Mouse (Mus musculus) bone marrow macrophage, adult 2 months (primary cell): ENCODE results near the gene Pex11b. TPM values are rescaled to one million over a fixed set of nuclear protein-coding genes. Genes with fewer than 3 reads are reported as not detected.

Experiments used
- H3K27ac ChIP-seq: 2 replicates; pipeline ENCODE4 v1.5.1; 2012; ENCODE audit warnings: low read depth, low read length; ENCODE audit not compliant: insufficient read depth
- H3K4me1 ChIP-seq: 2 replicates; pipeline ENCODE4 v1.6.1; 2012; ENCODE audit warnings: low read length; ENCODE audit not compliant: control insufficient read depth, insufficient read depth
- H3K4me3 ChIP-seq: 2 replicates; pipeline ENCODE4 v1.5.1; 2012; ENCODE audit warnings: mild to moderate bottlenecking, low read length, moderate library complexity; ENCODE audit not compliant: insufficient read depth
- CTCF ChIP-seq: IDR thresholded peaks from 2 replicates; pipeline ENCODE4 v1.5.1; 2012; ENCODE audit warnings: low read depth, mild to moderate bottlenecking, low read length, moderate library complexity
- POLR2A ChIP-seq: IDR thresholded peaks from 2 replicates; pipeline ENCODE4 v1.6.1; 2012; ENCODE audit warnings: mild to moderate bottlenecking, low read depth, low read length, borderline replicate concordance
- polyA plus RNA-seq: library from polyadenylated mRNA; stranded (reverse); fragments of >200 nt; gene quantifications from 2 replicates; pipeline ENCODE4 v1.2.4, GENCODE M21; 2012; ENCODE audit not compliant: missing spikeins, insufficient read depth, insufficient read length

Pex11b gene
- 25.7 and 32.6 TPM in 2 replicates for polyA plus RNA-seq

DNA sequence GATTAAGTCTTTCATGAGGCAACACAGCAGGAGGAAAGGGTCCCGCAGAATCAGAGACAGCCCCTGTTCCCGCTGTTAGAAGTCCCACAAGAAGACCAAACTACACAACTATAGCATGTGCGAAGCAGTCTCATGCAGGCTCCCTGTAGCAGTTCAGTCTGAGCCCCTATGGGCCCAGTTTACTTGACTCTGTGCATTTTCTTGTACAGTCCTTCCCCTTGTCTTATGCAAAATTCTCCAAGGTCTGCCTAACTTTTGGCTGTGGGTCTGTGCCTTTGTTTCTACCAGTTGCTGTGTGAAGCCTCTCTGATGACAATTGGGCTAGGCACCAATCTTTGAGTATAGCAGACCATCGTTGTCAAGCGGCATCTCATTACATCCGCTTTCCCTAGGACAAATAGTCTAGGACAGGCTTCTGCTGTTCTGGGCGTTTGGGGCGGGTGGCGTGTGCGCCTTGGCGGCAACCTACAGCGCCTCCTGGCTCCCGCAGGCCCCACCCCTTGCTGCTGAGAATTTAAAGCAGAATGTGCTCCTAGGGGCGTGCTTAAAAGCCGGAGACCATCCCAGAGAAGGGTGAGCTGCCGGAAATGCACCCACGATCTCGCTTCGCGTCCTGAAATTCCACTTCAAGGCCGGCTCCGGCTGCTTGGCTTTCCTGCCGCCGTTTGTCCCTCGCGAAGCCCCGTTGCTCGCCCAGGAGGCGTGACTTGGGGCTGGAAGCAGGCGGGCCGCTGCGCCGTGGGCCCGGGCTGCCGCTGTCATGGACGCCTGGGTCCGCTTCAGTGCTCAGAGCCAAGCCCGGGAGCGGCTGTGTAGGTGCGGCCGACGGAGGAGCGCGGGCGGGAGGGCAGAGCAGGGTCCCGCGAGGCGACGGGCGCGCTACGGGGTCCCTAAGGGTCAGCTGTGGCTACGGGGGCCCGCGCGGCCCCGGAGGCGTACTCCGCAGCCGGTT is at the start of gene Pex11b, which contains the start of gene Gm42957:
Pex11b (plus strand) TSS at position 449 of the 952 bp plus-strand sequence.
Gm42957 (plus strand) TSS at position 547 of the 952 bp plus-strand sequence.
- TF ChIP-seq POLR2A: no peak
- peaks cover 11% of the 10 kb centered on the region for H3K4me1 ChIP-seq
- peak within 1 kb of the TSS; percentile 79 for H3K27ac ChIP-seq
- H3K4me3 ChIP-seq: peak within 1 kb of the TSS; percentile 87

DNA sequence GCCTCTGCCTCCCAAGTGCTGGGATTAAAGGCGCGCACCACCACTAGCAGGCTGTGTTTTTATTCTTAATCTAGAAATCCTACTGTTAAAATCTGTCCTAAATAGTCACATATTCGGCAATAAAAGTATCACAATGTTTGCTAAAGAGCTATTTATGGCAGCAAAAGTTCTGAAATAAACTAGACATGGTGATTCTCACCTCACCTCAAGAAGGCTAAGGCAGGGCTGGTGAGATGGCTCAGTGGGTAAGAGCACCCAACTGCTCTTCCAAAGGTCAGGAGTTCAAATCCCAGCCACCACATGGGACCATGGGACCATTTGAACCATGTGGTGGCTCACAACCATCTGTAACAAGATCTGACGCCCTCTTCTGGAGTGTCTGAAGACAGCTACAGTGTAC is 44.5 kb upstream of the Pex11b start:
- no peak overlapping the region for H3K27ac ChIP-seq
- H3K4me1 ChIP-seq: peaks cover 17% of the 10 kb centered on the region
- TF ChIP-seq POLR2A (no peak), CTCF (no peak)
- no peak overlapping the region for H3K4me3 ChIP-seq

DNA sequence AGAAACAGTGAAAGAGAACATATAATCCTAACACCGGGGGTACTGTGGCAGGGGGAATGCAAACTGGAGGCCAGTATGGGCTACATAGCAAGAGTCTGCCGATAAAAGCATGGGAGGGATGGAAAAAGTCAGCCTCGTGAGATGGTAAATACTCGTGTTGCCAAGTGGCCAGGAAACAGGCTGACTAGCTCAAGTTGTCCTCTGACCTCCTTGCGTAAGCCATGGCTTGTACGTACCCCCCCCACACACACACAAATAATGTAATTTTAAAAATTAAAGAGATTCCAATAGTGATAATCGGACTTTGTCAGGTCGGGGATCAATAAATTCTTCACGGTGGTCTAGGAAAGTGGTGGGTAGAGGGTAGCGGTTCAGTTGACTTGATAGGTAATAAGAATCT is 41.8 kb upstream of the Pex11b start:
- Histone ChIP-seq H3K4me3 (peak overlapping the region; percentile 80), H3K27ac (peak overlapping the region; percentile 77), H3K4me1 (peaks cover 27% of the 10 kb centered on the region)
- TF ChIP-seq CTCF: no peak
- TF ChIP-seq POLR2A: no peak

DNA sequence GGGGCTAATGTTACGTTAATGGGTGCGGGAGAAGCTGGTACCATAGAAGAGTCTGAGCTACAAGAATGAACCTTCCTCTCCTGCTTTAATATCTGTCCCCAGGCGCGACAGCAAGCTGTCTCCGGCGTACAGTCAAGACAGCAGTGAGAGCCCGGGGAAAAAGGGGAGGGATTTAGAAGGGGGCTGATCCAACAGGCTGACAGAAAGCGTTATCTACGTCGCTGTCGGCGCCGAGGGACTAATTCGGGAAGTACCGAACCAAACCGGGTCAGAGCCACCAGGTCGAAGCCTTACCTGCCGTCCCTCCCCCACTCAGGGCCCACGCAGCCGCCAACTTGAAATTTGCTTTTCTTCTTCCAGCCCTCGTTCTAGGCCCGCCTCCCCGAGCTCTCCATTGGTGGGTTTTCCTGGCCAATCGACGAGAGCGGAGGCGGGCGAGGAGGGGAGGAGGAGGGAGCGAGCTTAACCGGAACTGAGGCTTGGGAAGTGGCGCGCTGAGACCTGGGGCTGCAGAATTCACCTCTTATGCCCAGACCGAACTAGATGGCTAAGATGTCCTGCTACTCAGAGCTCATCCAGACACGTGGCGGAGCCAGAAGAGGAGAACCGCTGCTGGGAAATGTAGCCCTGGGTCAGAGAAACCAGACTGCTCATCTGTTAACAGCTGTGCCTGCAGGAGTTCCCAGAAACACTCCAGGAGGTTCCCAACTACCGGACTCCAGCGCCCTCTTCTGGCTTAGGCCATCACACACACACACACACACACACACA is 41.2 kb upstream of the Pex11b start, which contains the start of gene Polr3gl:
Polr3gl (minus strand) TSS at position 392 of the 771 bp plus-strand sequence.
- TF ChIP-seq POLR2A (0 out of 2 replicates have a peak, but pooled peaks have one; percentile 21), CTCF (peak; percentile 62)
- H3K27ac ChIP-seq: peak within 1 kb of the TSS; percentile 87
- H3K4me1 ChIP-seq: peaks cover 27% of the 10 kb centered on the region
- peak within 1 kb of the TSS; percentile 80 for H3K4me3 ChIP-seq

DNA sequence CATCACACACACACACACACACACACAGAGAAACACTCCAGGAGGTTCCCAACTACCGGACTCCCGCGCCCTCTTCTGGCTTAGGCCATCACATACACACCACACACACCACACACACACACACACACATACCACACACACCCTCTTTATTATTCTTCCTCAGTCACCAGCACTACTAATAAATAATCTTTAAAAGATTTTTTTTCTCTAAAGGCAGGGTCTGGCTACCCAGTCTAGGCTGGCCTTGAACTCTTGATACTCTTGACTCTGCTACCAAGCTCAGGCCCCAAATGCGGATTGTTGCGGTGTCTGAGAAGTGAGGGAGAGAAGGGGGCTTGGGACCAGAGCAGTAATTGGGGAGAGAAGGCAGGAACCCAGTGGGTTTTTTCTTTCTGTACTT is 40.3 kb upstream of the Pex11b start:
- H3K4me3 ChIP-seq: no peak overlapping the region
- peak overlapping the region; percentile 79 for H3K27ac ChIP-seq
- H3K4me1 ChIP-seq: peaks cover 27% of the 10 kb centered on the region
- TF ChIP-seq POLR2A (no peak), CTCF (no peak)

DNA sequence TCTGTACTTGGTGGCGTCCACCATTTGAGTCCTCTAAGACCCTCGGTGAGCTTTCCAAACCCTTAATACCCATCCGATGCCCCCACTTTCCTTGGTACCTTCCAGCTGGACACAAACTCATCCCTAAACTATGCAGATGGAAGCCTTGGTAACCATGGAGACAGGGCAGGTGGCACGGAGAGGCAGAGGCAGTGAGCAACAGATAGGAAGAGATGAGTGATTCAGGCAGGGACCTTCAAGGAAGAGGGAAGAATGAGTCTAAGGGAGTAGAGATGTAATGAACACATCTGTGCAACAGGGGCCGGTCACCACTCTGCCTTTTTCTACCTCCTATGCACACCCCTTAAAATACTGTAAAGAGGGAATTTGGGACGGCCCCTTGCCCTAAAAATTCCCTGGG is 39.5 kb upstream of the Pex11b start:
- Histone ChIP-seq H3K4me3 (peak overlapping the region; percentile 14), H3K4me1 (peaks cover 27% of the 10 kb centered on the region), H3K27ac (peak overlapping the region; percentile 33)
- TF ChIP-seq POLR2A (no peak), CTCF (no peak)

DNA sequence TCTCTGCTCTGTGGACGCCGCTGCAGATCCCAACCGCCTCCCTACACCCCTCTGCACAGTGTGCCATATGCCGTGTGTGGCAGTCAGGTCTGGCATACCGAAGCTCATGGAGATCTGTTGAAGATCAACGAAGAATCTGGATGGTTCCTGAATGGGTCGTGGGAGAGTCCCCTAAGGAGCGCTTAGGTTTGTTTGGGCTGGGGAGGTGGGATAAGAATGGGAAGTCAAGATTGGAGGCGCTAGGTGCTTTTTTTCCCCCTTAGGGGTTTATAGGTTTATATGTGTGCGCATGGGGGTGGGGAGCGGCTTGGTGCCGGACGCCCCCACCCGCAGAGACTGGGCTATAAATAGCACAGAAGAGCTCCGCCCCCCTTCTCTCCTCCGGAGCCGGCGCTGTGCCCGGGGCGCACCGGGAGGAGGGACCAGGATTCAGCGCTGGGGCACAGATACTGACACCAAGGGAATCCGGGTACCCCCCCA is 38.9 kb upstream of the Pex11b start, which contains the start of gene Ankrd34a:
Ankrd34a (plus strand) TSS at position 409 of the 480 bp plus-strand sequence.
- H3K27ac ChIP-seq: peak within 1 kb of the TSS; percentile 33
- peak within 1 kb of the TSS; percentile 65 for H3K4me3 ChIP-seq

DNA sequence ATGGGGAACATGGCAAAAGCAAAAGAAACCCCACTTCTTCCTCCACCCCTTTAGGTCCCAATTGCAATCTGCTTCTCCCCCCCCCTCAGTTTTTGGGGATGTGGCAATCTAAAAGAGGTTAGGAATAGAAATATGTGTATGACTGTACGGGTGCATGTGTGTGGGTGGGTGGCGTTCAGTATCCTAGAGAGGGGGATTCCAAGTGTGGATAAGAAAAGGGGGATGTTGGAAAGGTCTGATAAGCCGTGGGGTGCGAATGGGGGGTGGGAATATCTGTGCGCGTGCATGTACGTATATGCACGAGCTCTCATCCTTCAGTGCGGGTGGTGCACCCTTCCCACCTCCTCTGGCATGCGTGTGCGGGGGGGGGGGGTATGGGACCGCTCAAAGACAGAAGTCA is 38.3 kb upstream of the Pex11b start:
- Histone ChIP-seq H3K4me3 (peak overlapping the region; percentile 65), H3K27ac (no peak overlapping the region), H3K4me1 (peaks cover 27% of the 10 kb centered on the region)
- TF ChIP-seq POLR2A: no peak
- no peak for TF ChIP-seq CTCF

More for the DNA sequence above, 38.9 kb upstream of the Pex11b start, which contains the start of gene Ankrd34a:
- TF ChIP-seq CTCF: no peak
- no peak for TF ChIP-seq POLR2A
- H3K4me1 ChIP-seq: peaks cover 27% of the 10 kb centered on the region

DNA sequence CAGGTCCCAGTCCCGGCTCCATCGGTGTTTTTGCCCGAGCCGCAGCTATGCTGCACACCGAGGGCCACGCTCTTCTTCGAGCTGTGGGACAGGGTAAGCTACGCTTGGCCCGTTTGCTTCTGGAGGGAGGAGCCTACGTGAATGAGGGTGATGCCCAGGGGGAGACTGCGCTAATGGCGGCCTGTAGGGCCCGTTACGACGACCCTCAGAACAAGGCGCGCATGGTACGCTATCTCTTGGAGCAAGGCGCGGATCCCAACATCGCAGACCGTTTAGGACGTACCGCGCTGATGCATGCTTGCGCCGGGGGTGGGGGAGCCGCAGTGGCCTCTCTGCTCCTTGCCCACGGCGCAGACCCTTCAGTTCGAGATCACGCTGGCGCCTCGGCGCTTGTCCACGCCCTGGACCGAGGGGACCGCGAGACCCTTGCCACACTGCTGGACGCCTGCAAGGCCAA is 37.7 kb upstream of the Pex11b start:
- peaks cover 28% of the 10 kb centered on the region for H3K4me1 ChIP-seq
- TF ChIP-seq POLR2A (no peak), CTCF (no peak)
- no peak overlapping the region for H3K27ac ChIP-seq
- peak overlapping the region; percentile 65 for H3K4me3 ChIP-seq
